Mouse (Mus musculus): ENCODE measurements around the gene Gm4303.
"Not testable (repeated sequence)": the region's sequence is repeated elsewhere in the genome, so short reads cannot be mapped to it uniquely, and the experiment has no call there.

Gene Gm4303

DNA sequence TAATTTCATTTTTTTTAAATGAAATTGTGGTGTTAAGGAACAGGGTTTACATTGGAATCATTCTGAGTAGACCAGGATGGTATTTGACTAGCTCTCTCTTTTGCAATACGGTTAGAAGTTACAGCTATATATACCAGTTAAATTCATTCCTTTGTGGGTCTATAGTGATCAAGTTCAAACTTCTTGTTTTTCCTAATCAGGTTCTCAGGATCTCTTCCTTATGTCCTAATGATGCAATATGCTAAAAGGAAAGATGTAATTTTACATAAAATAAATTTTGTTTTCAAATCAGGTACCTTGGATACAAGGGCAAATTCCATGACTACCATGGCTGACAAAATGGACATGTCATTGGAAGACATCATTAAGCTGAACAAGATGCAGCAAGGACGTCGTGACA is at the start of gene Gm4303:
Gene Gm4303 (plus strand): TSS at position 301 of the 400 bp plus-strand sequence.
- in situ Hi-C loops (cut with MboI, MseI), result not testable (repeated sequence)

DNA sequence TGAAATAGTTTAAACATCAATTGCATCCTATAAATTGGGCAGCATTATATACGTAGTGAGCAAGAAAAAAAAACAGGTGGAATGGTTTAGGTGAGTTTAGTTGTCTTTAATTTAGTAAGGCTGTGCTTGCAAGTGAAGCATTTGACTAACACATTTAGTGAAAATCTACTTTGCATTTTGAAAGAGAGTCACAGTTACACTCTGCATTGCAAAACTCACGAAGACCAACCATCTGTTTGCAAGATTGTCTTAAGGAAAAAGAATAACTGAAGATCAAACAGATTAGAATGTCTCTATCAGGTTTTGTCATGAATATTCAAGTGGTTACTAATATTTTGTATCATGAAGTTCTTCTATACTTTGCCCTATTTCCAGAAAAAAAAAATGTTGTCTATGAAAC is 49.7 kb upstream of the Gm4303 start:
- in situ Hi-C loops (cut with MboI, MseI), result no loop called here

DNA sequence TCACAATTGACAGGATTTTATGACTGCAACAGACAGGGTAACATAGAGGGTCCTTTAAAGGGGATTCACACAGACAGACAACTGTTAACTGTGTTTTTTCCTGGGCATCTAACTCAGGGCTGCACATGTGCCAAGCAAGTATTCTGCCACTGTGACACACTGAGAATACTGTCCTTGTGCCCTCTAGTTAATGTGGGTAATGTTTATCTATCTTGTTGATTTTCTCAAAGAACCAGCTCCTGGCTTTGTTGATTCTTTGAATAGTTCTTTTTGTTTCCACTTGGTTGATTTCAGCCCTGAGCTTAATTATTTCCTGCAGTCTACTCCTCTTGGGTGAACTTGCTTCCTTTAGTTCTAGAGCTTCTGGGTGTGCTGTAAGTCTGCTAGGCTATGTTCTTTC is 45.7 kb upstream of the Gm4303 start:
- in situ Hi-C loops (cut with MboI, MseI), result not testable (repeated sequence)

- in situ Hi-C loops (cut with MboI, MseI), result not testable (repeated sequence)
Observed at GRCm38 (mm10) chr10:100335376-100335775, 10.4 kb upstream of the Gm4303 start, which contains the start of gene Gm4301. Gm4301 (plus strand) TSS chr10:100335676.

DNA sequence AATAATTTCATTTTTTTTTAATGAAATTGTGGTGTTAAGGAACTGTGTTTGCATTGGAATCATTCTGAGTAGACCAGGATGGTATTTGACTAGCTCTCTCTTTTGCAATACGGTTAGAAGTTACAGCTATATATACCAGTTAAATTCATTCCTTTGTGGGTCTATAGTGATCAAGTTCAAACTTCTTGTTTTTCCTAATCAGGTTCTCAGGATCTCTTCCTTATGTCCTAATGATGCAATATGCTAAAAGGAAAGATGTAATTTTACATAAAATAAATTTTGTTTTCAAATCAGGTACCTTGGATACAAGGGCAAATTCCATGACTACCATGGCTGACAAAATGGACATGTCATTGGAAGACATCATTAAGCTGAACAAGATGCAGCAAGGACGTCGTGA is 5.2 kb upstream of the Gm4303 start, which contains the start of gene Gm4302:
Gene Gm4302 (plus strand): TSS at position 301 of the 400 bp plus-strand sequence.
- in situ Hi-C loops (cut with MboI, MseI), result not testable (repeated sequence)

- in situ Hi-C loops (cut with MboI, MseI), result not testable (repeated sequence)
Observed at GRCm38 (mm10) chr10:100350793-100351192, 5.0 kb downstream of the Gm4303 start, which contains the start of gene Gm4305. Gm4305 (plus strand) TSS chr10:100351093.

DNA sequence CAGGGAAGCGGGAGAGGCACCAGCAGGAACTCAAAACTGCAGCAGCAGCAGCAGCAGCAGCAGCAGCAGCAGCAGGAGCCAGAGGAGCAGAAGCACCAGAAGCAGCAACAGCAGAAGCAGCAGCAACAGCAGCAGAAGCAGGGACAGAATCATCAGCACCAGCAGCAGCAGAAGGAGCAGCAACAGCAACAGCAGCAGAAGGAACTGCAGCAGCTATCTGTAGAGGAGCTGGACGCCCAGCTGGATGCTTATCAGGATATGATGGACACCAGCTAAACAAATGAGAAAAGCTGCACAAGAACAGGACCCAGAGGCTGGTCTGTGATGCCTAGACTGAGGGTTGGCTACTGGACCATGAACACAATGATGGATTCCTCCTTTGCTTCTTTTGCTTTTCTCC is 11.1 kb downstream of the Gm4303 start:
- in situ Hi-C loops (cut with MboI, MseI), result loop anchor here (5.0 kb wide), 1 partner anchor 35 kb away; no protein-coding TSS in a partner anchor

DNA sequence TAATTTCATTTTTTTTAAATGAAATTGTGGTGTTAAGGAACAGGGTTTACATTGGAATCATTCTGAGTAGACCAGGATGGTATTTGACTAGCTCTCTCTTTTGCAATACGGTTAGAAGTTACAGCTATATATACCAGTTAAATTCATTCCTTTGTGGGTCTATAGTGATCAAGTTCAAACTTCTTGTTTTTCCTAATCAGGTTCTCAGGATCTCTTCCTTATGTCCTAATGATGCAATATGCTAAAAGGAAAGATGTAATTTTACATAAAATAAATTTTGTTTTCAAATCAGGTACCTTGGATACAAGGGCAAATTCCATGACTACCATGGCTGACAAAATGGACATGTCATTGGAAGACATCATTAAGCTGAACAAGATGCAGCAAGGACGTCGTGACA is 15.3 kb downstream of the Gm4303 start, which contains the start of gene Gm4307:
Gene Gm4307 (plus strand): TSS at position 301 of the 400 bp plus-strand sequence.
- in situ Hi-C loops (cut with MboI, MseI), result not testable (repeated sequence)

GRCm38 (mm10) chr10:100382460-100382859 is 36.7 kb downstream of the Gm4303 start, which contains the start of gene Gm4312:
Gm4312 (minus strand) TSS chr10:100382560.
- in situ Hi-C loops (cut with MboI, MseI), result not testable (repeated sequence)

Data from regulatory T cell (primary cell).